Mouse (Mus musculus) megakaryocyte, adult 5-6 weeks (primary cell): Measurements from ENCODE around the gene Rnf10. TPM values are rescaled to one million over a fixed set of nuclear protein-coding genes. Genes with fewer than 3 reads are reported as not detected.
A peak's percentile ranks its signal among the peaks of the same experiment; 100 is the strongest.

ENCODE experiments used
- ATAC-seq: 2 replicates; pipeline ENCODE4 v1.8.0; 2016; ENCODE audit warnings: mild to moderate bottlenecking, inconsistent platforms; ENCODE audit not compliant: poor library complexity, severe bottlenecking
- total RNA-seq, 2 experiments: library from RNA; stranded (forward) in 1 of 2; stranded (reverse) in 1 of 2; fragments of 153-499, 151-499 nt in 1 of 2; fragments of 221-1000, 200-1000 nt in 1 of 2; gene quantifications; 2 replicates each; pipeline versions ENCODE4 v1.2.3 to v1.2.4; 2015 to 2017

Rnf10 gene
- total RNA-seq, 2 experiments from 2014 or later: 55.4 to 55.9 TPM

DNA sequence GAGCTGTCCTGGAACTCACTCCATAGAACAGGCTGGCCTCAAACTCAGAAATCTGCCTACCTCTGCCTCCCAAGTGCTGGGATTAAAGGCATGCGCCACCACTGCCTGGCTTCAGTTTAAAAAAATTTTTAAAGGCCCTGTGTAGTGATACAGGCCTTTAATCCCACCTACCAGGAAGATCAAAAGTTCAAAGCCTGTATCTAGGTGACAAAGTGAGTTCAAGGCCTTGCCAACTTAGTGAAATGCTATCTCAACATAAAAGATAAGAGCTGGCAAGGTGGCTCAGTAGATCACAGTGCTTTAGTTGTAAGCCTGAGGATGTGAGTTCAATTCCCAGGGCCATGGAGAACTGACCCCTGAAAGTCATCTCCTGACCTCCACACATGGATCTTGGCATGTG lies 5.4 kb upstream of the Rnf10 start:
- no peak for ATAC-seq

DNA sequence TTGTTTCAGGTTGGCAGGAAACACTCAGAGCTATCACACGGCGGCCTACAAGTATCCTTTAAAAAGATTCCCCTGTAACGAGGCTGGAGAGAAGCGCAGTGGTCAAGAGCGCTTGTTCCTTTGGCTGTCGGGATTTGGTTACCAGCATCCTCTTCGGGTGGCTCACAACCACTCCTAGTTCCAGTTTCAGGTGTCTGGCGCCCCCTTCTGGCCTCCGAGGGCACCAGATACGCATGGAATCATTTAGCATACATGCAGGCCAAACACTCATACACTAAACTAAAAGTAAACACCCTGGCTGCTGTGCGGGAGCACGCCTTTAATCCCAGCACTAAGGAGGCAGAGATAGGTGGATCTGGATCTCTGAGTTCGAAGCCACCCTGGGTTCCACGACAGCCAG lies 3.3 kb upstream of the Rnf10 start:
- ATAC-seq: no peak

DNA sequence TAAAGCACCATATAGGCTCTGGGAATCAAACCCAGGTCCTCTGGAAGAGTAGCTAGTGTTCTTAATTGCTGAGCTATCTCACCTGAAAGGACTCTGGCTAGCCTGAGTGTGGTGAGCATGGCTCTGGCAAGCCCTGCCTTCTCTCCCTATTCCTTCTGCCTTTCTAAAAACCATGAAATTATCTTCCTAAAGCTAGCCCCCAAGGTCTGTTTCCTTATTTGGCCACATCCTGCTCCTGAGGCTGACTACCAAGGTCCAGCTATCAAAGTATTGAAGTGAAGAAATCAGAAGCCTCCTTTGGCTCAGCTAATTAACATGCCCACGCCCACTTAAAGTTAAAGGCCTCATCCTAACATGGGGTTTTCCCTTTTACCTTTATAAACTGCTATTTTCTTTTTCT lies 2.1 kb upstream of the Rnf10 start:
- no peak for ATAC-seq

GRCm38 (mm10) chr5:115274353-115274752 lies 1.7 kb upstream of the Rnf10 start:
- ATAC-seq: no peak

GRCm38 (mm10) chr5:115273549-115274135 lies 944 bp upstream of the Rnf10 start:
- ATAC-seq: no peak

DNA sequence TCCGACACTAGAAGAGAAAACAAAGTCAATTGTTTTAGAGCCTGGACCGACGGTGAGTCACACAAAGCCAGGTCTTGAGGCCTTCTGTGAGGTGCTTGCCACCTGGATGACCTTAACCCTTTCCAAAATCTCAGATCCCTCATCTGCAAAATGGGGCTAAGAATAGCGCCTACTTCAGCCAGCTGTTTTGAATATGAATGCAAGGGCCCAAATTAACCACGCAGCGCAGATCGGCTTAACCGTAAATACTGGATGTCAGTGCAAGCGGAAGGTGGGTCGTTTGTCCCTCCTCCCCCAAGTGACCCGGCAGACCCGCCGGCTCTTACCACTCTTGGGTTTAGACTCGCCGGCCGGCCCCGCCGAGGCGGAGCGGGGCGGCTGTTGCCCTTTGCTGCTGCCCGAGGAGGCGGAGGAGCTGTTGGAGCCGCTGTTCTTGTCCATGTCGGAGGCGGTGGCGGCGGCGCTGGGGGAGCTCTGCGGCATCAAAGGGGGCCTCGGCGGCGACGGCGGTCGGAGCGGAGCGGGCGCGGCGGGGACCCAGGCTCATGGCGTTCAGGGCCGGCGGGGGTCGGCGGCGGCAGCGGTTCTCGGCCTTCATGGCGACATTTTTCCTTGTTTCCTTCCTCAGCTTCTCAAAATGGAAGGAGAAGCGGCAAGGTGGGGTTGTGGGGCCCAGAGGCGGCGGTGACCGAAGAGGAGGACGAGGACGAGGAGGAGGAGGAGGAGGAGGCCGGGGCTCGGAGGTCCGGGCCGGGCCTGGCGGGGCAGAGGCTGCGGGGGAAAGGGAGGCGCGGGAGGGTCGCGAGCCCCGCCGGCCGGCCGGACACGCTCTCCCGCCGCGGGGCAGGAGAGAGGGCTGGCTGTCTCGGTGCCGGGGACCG lies 527 bp downstream of the Rnf10 start:
- ATAC-seq: peak; percentile 10; the same call in 1 of the 2 replicates

- ATAC-seq: no peak
Measured at GRCm38 (mm10) chr5:115269969-115270368, 2.7 kb downstream of the Rnf10 start.

- ATAC-seq: no peak
Measured at GRCm38 (mm10) chr5:115268266-115268665, 4.4 kb downstream of the Rnf10 start.

- ATAC-seq: no peak
Measured at GRCm38 (mm10) chr5:115267469-115268045, 5.1 kb downstream of the Rnf10 start.

DNA sequence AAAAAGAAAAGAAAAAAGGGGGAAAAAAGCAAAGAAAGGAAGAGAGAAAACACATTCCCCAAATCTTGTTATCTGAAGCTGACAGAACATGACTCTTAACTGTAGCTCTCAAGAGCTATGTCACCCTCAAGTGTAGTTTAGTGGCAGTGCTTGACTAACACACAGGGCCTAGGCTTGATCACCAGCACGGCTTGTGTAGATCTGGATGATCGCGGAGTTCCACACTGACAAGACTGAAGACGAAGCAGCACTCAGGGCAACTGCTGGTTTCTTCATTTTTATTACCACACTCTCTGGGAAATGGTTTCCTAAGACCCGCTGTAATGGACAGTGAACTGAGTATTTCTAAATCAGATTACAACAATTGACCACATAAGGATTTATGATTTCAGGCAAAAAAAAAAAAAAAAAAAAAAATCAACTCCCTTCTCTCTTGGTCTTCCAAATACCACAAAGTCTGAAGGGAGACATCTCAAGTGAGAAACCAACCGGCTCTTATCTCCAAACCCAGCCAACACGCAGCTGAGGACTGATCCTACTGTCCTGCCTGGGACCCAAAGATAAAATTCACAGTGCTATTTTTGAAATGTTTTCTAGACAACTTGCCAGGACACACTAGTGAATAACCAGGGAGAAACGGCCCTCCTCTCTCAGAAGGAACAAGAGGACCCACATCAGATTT lies 5.8 kb downstream of the Rnf10 start:
- peak; percentile 82 for ATAC-seq

DNA sequence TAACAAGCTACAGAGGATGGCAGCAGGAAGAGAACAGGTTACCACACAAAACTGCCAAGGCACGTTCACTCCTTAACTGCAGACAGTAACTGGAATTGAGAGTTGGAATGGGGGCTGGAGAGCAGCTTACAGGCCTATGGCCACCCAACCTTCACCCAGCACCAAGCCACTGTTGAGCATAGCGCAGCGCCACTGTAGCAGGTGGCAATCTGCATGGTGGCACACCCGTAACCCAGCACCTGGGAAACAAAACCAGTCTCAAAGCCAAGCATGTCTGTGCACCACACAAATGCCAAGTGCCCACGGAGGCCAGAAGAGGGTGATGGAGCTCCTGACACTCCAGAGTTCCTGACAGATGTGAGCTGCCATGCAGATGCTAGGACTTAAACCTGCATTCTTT lies 6.4 kb downstream of the Rnf10 start:
- no peak for ATAC-seq

- ATAC-seq: no peak
Measured at GRCm38 (mm10) chr5:115262502-115263291, 10.0 kb downstream of the Rnf10 start.

DNA sequence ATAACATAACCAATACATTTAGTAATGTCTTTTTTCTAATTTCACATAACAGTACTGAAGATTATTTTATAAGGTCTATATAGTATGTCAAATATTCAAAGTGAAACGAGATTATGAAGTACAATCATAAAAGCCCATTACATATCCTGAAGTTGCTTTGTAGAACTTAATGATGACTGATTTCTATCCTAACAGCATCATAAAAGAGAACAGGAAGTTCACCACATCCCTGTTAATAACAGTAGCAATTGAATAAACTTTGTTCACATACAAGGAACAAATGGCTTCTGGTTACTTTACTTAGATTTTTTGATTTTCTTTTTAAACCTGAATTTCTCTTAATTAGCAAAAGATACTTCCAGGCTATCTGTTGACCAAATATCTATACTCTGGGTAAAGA lies 10.8 kb downstream of the Rnf10 start:
- ATAC-seq: no peak

DNA sequence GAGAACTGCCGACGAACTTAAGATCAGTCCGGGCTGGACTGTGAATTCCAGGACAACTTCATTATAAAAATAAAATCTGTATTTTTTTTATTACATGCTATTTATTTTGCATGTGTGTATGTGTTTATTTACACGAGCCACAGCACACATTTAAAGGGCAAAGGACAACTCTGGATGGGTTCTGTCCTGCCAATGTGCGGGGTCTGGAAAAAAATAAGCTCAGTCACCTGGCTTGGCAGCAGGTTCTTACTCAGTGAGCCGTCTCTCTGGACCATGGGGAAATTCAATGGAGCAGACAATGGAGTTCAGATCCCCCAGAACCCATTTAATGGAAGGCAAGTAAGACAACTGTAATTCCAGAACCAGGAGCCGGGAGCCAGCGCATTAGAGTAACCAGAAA lies 11.6 kb downstream of the Rnf10 start:
- ATAC-seq: no peak

GRCm38 (mm10) chr5:115260356-115260755 lies 12.3 kb downstream of the Rnf10 start:
- peak; percentile 67 for ATAC-seq

DNA sequence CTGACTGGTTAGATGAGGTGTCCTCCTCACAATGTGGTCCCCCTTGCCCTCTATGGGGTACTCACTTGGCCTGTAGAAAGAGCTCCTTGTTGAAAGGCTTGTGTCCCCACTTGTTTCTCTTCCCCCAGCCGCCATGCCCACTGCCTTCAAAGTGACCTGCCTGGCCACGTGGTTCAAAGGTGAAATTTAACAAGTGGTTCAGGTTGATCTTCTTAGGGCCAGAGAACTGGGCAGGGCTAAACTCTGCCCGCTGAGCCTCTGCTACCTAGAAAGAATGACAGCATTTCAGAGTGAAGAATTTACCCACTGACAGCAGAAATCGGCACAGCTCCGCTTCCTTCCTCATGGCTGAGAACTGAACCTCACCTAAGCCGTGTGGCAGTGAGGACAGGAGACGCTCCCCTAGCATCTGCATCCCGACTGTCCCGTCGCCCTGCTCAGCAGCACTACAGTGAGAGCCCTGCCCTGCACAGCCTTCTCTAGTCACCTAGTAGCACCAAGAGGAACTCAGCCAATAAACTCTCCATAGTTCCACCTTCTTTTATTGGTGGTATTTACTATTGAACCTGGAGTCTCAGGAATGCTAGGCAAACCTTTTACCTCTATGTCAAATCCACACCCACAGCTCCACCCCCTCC lies 15.7 kb downstream of the Rnf10 start:
- ATAC-seq: no peak

- no peak for ATAC-seq
Measured at GRCm38 (mm10) chr5:115255472-115255871, 17.2 kb downstream of the Rnf10 start.

- no peak for ATAC-seq
Measured at GRCm38 (mm10) chr5:115240191-115240590, 32.5 kb downstream of the Rnf10 start.

DNA sequence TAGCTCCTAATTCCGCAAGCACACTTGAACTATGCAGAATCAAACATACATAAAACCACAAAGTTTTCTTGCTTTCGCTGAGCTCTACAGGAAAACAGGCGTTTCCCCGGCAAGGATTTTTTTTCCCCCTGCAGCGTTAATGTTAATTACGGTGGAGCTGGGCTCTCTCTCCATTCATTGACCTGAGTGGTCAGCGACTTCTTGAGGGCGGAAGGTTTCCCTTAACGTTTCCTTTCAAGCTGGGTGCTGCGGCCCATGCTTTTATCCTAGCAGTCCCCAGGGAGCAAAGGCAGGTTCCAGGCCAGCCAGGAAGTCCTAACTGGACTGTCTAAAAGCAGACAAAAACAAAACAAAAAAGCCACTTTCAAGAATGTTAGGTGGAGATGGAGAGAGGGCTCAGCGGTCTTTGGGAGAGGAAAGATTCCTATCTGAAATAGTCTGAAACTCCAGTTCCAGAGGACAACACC lies 33.9 kb downstream of the Rnf10 start:
- ATAC-seq: no peak
